Mouse (Mus musculus): ENCODE data around the gene Zfp46.
A peak's percentile ranks its signal among the peaks of the same experiment; 100 is the strongest.

Zfp46 gene

GRCm38 (mm10) chr4:136284455-136284854, at the start of gene Zfp46:
Zfp46 (plus strand) TSS chr4:136284683.
- DNase-seq (ENCODE audit: extremely low read depth, insufficient read length, low spot score) = no peak

DNA sequence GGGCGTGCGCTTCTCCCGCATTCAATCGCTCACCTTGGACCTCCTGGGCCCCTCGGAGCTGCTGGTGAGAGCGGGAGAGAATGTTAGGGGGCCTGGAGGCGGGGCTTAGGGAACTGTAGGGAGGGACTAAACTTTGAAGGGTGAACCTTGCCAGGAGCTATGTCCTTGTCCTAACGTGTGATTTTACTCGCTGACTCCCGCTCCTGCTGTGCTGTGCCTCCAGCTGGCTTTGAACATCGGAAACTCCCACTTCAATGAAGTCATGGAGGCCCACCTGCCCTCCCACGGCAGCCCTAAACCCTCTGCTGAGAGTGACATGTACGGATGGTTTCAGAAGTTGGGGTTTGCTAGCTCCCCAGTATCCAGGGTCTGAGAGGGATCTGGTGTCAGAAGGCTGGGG, 45.8 kb upstream of the Zfp46 start:
- no peak for DNase-seq (ENCODE audit: extremely low read depth, insufficient read length, low spot score)

DNA sequence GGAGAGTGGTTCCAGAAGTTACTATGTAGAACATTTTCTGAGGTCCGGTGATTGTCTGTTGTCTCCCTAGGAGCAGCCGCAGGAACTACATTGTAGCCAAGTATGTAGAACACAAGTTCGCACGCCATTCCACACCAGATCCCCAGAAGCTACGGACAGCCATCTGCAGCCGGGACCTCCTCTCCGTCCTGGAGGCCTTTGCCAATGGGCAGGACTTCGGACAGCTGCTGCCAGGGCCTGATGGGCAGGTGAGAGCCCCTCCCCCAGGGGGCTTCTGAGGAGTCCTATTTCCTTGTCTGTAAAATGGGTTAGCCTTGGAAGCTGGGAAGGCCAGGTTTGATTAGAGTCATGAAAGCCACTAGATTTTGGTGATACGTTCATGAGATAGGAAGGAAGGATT, 45.4 kb upstream of the Zfp46 start:
- DNase-seq (ENCODE audit: extremely low read depth, insufficient read length, low spot score) = no peak

DNA sequence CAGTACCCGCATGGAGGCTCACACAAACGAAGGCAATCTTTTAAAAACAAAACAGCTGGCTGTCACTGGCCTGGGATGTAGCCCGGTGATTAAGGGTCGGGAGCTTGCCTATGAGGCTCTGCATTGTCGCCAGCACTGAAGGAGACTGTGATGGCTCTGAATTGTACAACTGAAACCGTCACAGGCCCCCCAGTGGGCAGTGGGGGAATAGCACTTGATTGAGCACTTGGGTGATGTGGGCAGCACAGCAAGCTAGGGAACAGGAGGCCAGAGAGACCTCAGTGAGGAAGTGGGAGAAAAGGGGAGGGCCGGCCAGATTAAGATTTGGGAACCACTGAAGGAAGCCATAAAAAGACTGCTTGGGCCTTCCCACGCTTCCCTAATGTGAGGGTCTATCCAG, 44.9 kb upstream of the Zfp46 start:
- peak; percentile 32 for DNase-seq (ENCODE audit: extremely low read depth, insufficient read length, low spot score)

- DNase-seq (ENCODE audit: extremely low read depth, insufficient read length, low spot score) = no peak
These were observed 44.4 kb upstream of the Zfp46 start for GRCm38 (mm10) chr4:136240123-136240522.

- no peak for DNase-seq (ENCODE audit: extremely low read depth, insufficient read length, low spot score)
These were observed 43.5 kb upstream of the Zfp46 start for GRCm38 (mm10) chr4:136240955-136241354.

DNA sequence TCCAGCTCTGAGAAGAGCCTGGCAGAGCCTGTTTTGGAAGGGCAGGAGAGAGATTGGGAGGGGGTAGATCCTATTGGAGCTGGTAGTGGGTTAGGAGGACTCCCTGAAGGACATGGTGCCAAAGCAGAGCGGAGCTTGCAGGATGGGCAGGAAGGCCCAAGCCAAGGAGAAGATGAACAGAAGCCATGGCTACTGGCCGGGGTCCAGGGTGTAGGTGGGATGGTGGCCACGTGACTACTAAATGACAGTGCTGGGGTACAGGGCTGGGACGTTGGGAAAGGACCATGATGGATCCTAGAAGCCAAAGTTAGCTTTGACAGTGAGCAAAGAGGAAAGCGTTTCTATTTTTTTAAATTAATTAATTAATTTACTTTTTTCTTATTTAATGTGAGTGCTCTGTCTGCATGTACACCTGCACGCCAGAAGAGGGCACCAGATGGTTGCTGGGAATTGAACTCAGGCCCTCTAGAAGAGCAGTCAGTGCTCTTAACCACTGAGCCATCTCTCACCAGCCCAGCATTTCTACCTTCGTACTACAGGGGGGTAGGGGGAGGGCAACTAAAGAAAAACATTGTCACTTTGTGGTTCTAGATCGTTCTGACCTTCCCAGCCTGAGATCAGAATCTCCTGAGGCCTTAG, 42.3 kb upstream of the Zfp46 start:
- no peak for DNase-seq (ENCODE audit: extremely low read depth, insufficient read length, low spot score)

- DNase-seq (ENCODE audit: extremely low read depth, insufficient read length, low spot score) = no peak
These were observed 41.8 kb upstream of the Zfp46 start for GRCm38 (mm10) chr4:136242728-136243127.

GRCm38 (mm10) chr4:136244208-136244607, 40.3 kb upstream of the Zfp46 start:
- DNase-seq (ENCODE audit: extremely low read depth, insufficient read length, low spot score) = no peak

GRCm38 (mm10) chr4:136245681-136246080, 38.8 kb upstream of the Zfp46 start:
- no peak for DNase-seq (ENCODE audit: extremely low read depth, insufficient read length, low spot score)

- no peak for DNase-seq (ENCODE audit: extremely low read depth, insufficient read length, low spot score)
These were observed 37.9 kb upstream of the Zfp46 start for GRCm38 (mm10) chr4:136246568-136246969.

DNA sequence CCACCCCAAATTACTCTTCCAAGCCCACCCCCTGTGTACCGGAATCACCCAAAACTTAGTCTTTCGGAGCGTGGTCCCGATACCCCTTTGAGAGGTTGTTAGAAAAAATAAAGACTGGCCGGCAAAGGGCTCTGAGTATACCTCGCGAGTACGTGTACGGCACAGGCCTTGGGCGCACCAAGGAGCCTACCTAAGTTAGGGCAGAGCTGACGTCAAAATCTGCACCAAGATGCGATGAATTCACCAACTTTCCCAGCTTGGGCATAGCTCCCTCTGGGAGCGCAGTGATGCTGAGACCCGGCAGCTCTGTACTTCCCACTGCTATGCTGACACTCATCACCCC, 37.1 kb upstream of the Zfp46 start:
- no peak for DNase-seq (ENCODE audit: extremely low read depth, insufficient read length, low spot score)

DNA sequence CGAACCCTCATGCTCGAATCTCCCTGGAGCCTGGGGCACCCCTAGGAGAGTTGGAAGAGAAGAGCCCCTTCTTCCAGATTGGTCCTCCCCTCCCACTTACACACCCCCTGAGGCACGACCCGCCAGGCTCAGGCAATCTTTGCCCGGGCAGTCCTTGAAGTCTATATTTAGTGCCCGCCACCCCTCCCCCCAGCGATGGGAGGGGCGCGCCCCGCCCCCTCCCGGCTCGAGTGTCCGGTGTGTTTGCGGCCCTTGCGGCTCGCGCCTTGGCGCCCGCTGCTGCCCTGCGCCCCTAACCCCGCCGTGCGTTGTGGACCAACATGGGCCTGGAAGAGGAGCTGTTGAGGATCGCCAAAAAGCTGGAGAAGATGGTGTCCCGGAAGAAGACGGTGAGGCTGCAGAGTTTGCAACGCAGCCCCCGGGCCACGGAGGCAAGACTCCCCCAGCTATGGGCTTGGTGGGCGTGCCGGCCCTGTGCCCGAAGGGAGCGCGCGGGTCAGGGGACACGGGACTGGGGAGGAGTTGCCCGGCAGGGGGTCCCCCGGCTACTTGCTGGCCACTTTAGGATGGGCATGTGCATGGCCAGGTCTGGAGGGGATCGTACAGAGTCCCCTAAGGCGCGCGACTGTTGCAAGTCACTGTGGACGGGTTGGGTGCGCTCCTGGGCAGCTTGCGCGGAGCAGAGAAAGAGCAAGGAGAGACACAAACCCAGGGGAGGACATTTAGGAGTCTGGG, 36.6 kb upstream of the Zfp46 start, which contains the start of gene Tcea3:
TSS of gene Tcea3 (plus strand) at position 1 of the 735 bp plus-strand sequence.
- DNase-seq (ENCODE audit: extremely low read depth, insufficient read length, low spot score) = peak; percentile 45

DNA sequence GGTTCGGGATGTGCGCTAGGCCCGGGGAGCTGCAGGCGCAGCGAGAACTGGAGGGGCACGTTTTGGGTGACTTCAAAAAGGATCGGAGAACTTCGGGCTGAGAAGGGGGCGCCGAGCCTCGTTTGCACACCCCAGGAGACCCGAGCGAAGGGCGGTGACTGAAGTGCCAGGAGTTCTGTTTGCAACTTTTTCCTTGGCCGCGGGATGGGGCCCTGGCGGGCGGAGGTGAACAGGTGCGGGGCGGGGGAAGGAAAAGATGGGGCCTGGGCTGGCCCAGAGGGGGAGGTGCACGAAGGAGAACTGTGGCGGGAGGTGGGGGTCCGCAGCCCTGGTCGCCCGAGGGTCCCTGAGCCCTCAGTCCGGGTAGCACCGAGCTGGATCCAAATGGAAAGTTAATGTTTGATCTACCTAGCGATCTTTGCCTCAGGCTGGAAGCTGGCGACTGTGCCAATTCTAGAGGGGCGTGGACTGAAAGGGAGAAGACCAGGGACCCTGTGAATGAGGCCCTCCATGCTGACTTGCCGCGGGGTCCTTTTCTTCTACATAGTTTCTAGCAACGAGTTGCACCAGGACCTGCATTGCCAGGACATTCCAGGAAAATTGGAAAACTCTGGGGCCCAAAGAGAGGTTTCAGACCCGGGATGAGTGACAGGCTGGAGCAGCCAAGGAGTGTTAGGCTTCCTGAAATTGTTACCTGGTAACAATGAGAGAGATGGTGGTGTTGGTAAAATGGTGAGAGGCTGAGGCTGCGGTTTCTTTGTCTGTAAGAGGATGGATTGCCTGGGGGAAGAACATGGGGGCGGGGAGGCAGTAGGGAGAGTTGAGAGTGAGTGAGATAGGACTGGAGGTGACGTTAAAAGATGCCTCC, 35.8 kb upstream of the Zfp46 start:
- DNase-seq (ENCODE audit: extremely low read depth, insufficient read length, low spot score) = no peak

DNA sequence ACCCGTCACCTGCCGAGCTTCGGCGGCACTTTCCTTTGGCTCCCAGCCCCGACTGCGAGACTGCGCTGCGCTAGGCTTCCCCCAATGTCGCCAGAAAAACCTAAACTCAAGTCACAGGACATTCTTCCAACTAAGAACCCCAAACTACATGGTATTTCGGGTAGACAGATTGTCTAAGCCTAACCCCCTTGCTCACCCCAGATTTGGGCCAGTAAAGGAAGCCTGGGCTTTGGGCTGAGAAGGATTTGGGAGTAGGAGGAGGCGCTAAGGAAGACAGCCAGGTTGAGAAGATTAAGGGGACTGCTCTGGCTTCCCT, 35.2 kb upstream of the Zfp46 start:
- DNase-seq (ENCODE audit: extremely low read depth, insufficient read length, low spot score) = no peak

DNA sequence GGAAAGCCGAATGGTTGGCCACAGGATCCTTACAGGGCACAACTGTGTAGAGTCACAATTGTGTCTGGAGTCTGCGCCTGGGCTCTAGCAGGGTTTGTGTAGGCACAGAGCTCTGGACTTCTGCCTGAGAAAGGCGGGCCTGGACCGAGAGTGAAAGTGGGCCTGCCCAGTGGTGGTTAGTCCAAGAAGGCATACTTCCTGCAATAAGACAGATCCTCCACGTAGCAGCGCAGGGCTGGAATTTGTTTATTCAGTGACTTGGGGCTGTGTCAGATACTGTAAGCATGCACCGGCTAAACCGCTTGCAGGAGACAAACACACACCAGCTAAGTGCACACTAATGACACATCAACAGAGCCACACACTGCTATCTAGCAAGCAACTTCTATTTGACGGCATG, 34.7 kb upstream of the Zfp46 start:
- peak; percentile 68 for DNase-seq (ENCODE audit: extremely low read depth, insufficient read length, low spot score)

DNA sequence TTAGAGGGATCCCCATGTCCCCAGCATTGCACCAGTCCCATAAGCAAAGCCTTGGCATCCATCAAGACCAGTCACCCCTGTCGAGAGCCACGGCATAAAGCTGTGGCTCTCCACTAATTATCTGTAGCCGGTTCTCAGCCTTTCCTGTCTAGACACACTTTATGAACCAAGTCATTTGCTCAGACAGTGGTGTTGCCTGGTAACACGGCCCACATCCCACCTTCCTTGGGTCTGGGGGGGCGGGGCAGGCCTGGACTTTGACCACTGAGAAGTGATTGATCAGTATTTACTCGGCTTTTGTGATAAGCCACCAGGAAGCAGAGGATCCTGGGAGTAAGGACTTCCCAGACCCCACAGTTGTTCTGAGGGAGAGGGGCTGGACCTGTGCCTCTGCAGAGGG, 28.6 kb upstream of the Zfp46 start:
- DNase-seq (ENCODE audit: extremely low read depth, insufficient read length, low spot score) = no peak

- DNase-seq (ENCODE audit: extremely low read depth, insufficient read length, low spot score) = no peak
These were observed 27.8 kb upstream of the Zfp46 start for GRCm38 (mm10) chr4:136256696-136257095.

DNA sequence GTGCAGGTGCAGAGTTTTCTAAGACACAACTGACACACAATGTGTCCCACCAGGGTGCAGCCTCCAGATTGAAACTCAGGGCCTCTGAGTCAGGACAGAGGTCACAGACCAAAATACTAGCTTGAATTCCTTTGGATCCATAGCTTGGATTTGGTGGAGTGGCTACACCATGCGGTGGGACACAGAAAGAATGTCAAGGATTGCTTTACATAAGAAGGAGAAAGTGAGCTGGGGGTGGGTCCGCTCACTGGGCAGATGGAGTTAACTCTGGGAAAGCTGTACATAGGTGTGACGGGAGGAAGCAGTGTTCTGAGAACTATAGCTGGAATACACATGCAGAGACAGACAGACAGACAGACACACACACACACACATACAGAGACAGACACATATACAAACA, 24.6 kb upstream of the Zfp46 start:
- no peak for DNase-seq (ENCODE audit: extremely low read depth, insufficient read length, low spot score)

GRCm38 (mm10) chr4:136260491-136261180, 23.8 kb upstream of the Zfp46 start:
- peak; percentile 46 for DNase-seq (ENCODE audit: extremely low read depth, insufficient read length, low spot score)

DNA sequence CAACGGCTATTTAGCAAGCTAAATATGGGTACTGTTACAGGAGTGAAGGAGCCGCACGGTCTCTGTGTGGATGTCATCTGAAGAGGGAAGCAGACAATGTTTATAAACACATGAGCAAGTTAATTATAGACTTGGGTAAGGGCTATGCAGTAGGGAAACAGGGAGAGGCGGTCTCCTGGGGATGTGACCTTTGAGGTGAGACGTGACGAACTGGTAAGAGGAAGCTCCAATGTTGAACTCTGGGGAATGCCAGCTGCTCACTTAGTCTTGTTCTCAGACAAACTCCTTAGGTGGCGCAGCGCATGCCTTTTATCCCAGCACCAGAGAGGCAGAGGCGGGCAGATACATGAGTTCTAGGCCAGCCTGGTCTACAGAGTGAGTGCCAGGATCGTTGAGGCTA, 22.6 kb upstream of the Zfp46 start:
- no peak for DNase-seq (ENCODE audit: extremely low read depth, insufficient read length, low spot score)
